Mouse (Mus musculus) heart, postnatal 0 days (tissue): Measurements from ENCODE around the gene Ric8b. TPM values are rescaled to one million over a fixed set of nuclear protein-coding genes. Genes with fewer than 3 reads are reported as not detected.

Source experiments
- ATAC-seq: fragments of 200-750 bp; cut with Nextera tagmentation; 2 replicates; pipeline ENCODE4 v1.8.0; 2017; ENCODE audit warnings: low read depth, moderate number of reproducible peaks, moderate library complexity; ENCODE audit not compliant: insufficient read depth
- DNase-seq: peaks from one replicate; pipeline ENCODE4 v3.0.0-alpha.2; 2016; ENCODE audit warnings: low spot score
- H3K27ac ChIP-seq: fragments of 300-500 bp; sonication (generic); 2 replicates; pipeline ENCODE4 v1.5.1; 2014; ENCODE audit warnings: low read depth, mild to moderate bottlenecking
- H3K27me3 ChIP-seq: fragments of 300-500 bp; sonication (generic); 2 replicates; pipeline ENCODE4 v1.6.1; 2014; ENCODE audit warnings: low read length, mixed read lengths; ENCODE audit not compliant: control insufficient read depth, insufficient read depth
- H3K36me3 ChIP-seq: fragments of 300-500 bp; sonication (generic); replicated peaks from 2 replicates; pipeline ENCODE4 v1.6.1; 2014; ENCODE audit warnings: low read length, mixed read lengths; ENCODE audit not compliant: control insufficient read depth, insufficient read depth
- H3K4me1 ChIP-seq: fragments of 300-500 bp; sonication (generic); 2 replicates; pipeline ENCODE4 v1.6.1; 2014; ENCODE audit warnings: antibody characterized with exemption; ENCODE audit not compliant: control insufficient read depth, insufficient read depth
- H3K4me2 ChIP-seq: fragments of 300-500 bp; sonication (generic); 2 replicates; pipeline ENCODE4 v1.6.1; 2014; ENCODE audit warnings: low read depth, mild to moderate bottlenecking, low read length, moderate library complexity
- H3K4me3 ChIP-seq: fragments of 300-500 bp; sonication (generic); 2 replicates; pipeline ENCODE4 v1.5.1; 2014; ENCODE audit warnings: low read depth, low read length
- H3K9ac ChIP-seq: fragments of 300-500 bp; sonication (generic); replicated peaks from 2 replicates; pipeline ENCODE4 v1.6.1; 2014; ENCODE audit warnings: low read depth, low read length, mixed read lengths
- H3K9me3 ChIP-seq: fragments of 300-500 bp; sonication (generic); replicated peaks from 2 replicates; pipeline ENCODE4 v1.6.1; 2016; ENCODE audit warnings: low read length; ENCODE audit not compliant: control insufficient read depth
- CTCF ChIP-seq: IDR thresholded peaks from 2 replicates; pipeline ENCODE4 v1.5.1; 2016; ENCODE audit warnings: antibody characterized with exemption, control low read depth, low read depth
- EP300 ChIP-seq: IDR thresholded peaks from 2 replicates; pipeline ENCODE4 v1.6.1; 2016; ENCODE audit warnings: antibody characterized with exemption, low read depth
- WGBS: fragments of 180-500 bp; shearing (Covaris S2); extraction: QIAGEN DNeasy Blood & Tissue Kit; methylation state at CpG from one replicate; pipeline ENCODE4 v1.1.7; 2014; 5-methylcytosine and 5-hydroxymethylcytosine counted together
- polyA plus RNA-seq: library from polyadenylated mRNA; unstranded; fragments of >200 nt; fragmentation: Nextera tagmentation; extraction: Ambion mirVana; gene quantifications from 2 replicates; pipeline ENCODE4 v1.2.1, GENCODE M21; 2015
- total RNA-seq: library from RNA; depleted of rRNA; stranded (reverse); fragments of >200 nt; gene quantifications from 2 replicates; pipeline ENCODE4 v1.2.3, GENCODE M21; 2014; ENCODE audit warnings: low replicate concordance

The Ric8b gene
- total and polyA plus RNA-seq, 2 experiments from 2014 or later: 10.5 to 22.7 TPM

DNA sequence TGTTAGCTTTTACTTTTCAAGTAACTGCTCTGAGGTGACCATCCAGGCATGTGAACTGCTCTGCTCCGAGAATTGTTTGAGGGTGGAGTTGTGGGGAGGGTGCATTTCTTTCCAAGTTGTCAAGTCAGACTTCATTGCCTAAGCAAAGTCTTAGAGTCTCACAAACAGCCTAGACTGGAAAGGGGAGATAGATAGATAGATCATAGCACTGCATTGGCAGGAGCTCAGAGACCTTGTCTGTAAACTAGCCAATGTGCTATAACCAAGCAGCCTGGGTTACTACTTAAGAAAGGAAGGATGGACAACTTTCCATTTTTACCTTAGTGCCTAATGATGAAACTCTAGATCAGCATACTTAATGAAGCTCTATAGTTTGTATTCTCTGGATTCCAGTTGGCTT is 22.9 kb downstream of the Ric8b start:
- TF ChIP-seq CTCF: no peak
- no peak for TF ChIP-seq EP300
- 0 out of 2 replicates have a peak, but pooled peaks cover 9% of the 10 kb centered on the region for H3K36me3 ChIP-seq
- ATAC-seq: no peak

DNA sequence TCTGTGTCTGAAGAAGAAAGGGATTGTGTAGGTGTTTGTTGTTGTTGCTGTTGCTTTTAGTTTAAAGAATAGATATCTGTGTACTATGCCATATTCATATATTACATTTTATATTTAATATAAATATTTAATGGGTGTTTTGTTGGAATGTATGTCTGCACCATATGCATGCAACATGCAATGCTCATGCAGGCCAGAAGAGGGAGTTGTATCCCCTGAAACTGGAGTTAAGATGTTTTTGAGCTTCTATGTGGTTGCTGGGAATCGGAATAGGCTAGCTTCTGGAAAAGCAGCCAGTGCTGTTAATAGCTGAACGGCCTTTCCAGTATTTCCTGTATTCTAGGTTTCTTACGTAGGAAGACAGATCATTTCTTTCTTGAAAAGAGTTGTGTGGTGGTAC is 28.3 kb downstream of the Ric8b start:
- no peaks in the 10 kb centered on the region for H3K27me3 ChIP-seq
- ATAC-seq (no peak), DNase-seq (no peak)
- WGBS: 91% methylated on average over 3 of the region's 3 CpGs
- H3K4me2 ChIP-seq: no peak overlapping the region
- TF ChIP-seq EP300 (no peak), CTCF (peak; percentile 33; the same call in 1 of the 2 replicates)
- H3K9ac ChIP-seq: no peak overlapping the region
- no peak overlapping the region for H3K27ac ChIP-seq
- no peaks in the 10 kb centered on the region; the same call in 1 of the 2 replicates for H3K4me1 ChIP-seq
- no peak overlapping the region for H3K4me3 ChIP-seq
- H3K36me3 ChIP-seq: peaks cover 23% of the 10 kb centered on the region
- no peaks in the 10 kb centered on the region for H3K9me3 ChIP-seq

More for the DNA sequence above, 22.9 kb downstream of the Ric8b start:
- no peak for DNase-seq
- Histone ChIP-seq H3K4me1 (peaks cover 35% of the 10 kb centered on the region), H3K27me3 (no peaks in the 10 kb centered on the region), H3K4me2 (no peak overlapping the region), H3K27ac (no peak overlapping the region), H3K4me3 (no peak overlapping the region), H3K9me3 (no peaks in the 10 kb centered on the region), H3K9ac (no peak overlapping the region)
- 76% methylated on average over 1 of the region's 1 CpGs for WGBS

DNA sequence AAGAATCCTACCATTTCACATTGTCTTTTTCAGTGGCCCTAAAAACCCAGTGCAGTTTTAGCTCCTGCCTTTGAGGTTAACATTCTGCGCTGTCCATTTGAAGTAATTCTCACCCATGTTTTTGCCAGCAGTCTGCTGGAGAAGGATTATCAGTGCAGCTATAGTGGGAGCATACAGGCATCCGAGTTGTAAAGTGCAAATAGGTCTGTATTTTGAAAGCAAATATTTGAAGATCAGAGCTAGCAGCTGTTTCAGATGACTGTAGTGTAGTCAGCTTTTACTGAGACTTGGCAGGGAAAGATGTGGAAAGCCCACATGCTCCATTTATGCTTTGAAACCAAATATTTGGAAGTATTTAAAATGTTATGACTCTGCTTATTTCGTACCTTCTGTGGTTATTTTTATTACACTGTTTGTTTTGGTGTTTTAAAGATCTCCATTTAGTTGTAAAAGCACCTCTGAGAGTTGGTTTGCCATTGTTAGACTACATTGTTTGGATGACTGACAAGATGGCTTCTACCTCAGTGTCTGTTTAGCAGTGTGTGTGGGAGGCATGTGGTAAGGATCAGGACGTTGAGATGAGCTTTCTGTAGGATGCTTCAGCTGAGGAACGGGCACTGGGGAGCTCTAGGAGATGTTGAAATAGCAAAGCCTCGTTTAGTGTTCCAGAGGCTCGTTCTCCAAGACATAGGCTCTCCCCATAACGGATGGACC is 31.7 kb downstream of the Ric8b start:
- H3K4me2 ChIP-seq: no peak overlapping the region
- H3K9ac ChIP-seq: no peak overlapping the region
- no peaks in the 10 kb centered on the region; the same call in 1 of the 2 replicates for H3K4me1 ChIP-seq
- H3K9me3 ChIP-seq: no peaks in the 10 kb centered on the region
- no peak overlapping the region for H3K4me3 ChIP-seq
- WGBS: 43% methylated on average over 8 of the region's 8 CpGs
- no peak for DNase-seq
- H3K27ac ChIP-seq: no peak overlapping the region
- TF ChIP-seq CTCF (no peak), EP300 (no peak)
- no peak for ATAC-seq
- H3K36me3 ChIP-seq: peaks cover 24% of the 10 kb centered on the region
- no peaks in the 10 kb centered on the region for H3K27me3 ChIP-seq

DNA sequence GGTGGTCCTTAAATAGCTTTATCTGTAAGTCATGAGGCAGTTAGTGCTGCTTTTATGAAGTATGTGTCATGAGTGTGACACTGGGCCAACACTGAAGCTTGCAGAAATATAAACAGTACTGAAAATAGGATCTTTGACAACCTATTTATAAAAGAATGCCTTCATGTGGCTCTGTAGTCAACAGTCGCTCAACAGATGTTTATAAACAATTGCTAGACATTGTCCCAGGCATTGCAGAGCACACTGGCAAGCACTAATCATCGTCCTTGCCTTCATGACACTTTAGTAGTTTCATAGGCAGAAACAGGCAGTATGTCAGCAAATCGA is 32.2 kb downstream of the Ric8b start:
- H3K9me3 ChIP-seq: no peaks in the 10 kb centered on the region
- no peak for TF ChIP-seq EP300
- TF ChIP-seq CTCF: no peak
- H3K27me3 ChIP-seq: no peaks in the 10 kb centered on the region
- H3K9ac ChIP-seq: no peak overlapping the region
- DNase-seq (no peak), ATAC-seq (0 out of 2 replicates have a peak, but pooled peaks have one; percentile 33)
- H3K4me3 ChIP-seq: no peak overlapping the region
- no peaks in the 10 kb centered on the region; the same call in 1 of the 2 replicates for H3K4me1 ChIP-seq
- WGBS: 61% methylated on average over 3 of the region's 3 CpGs
- H3K4me2 ChIP-seq: no peak overlapping the region
- H3K27ac ChIP-seq: no peak overlapping the region; the same call in 1 of the 2 replicates
- H3K36me3 ChIP-seq: peaks cover 24% of the 10 kb centered on the region

DNA sequence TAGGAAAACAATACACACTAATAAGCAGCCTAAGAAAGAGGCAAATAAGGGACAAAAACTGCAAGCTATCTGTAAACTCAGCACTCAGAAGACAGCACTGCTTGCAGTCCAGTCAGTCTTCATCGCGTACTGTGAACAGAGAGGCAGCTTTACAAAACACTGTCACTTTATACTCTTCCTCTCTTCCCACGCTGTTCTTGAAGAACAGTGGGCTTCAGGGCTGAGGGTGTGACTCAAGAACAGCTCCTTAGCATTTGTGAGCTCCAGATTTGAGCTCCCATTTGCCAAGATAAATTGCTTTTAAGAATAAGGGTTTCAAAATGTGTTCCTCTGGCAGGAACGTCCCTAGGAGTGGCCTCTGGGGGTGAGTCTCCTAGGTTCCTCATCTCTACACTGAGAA is 33.0 kb downstream of the Ric8b start:
- TF ChIP-seq EP300: no peak
- TF ChIP-seq CTCF: no peak
- no peaks in the 10 kb centered on the region; the same call in 1 of the 2 replicates for H3K4me1 ChIP-seq
- H3K36me3 ChIP-seq: peaks cover 24% of the 10 kb centered on the region
- H3K4me3 ChIP-seq: no peak overlapping the region
- H3K27me3 ChIP-seq: no peaks in the 10 kb centered on the region
- DNase-seq (no peak), ATAC-seq (no peak)
- WGBS: 82% methylated on average over 4 of the region's 4 CpGs
- no peak overlapping the region for H3K9ac ChIP-seq
- no peaks in the 10 kb centered on the region for H3K9me3 ChIP-seq
- no peak overlapping the region; the same call in 1 of the 2 replicates for H3K27ac ChIP-seq
- H3K4me2 ChIP-seq: no peak overlapping the region

DNA sequence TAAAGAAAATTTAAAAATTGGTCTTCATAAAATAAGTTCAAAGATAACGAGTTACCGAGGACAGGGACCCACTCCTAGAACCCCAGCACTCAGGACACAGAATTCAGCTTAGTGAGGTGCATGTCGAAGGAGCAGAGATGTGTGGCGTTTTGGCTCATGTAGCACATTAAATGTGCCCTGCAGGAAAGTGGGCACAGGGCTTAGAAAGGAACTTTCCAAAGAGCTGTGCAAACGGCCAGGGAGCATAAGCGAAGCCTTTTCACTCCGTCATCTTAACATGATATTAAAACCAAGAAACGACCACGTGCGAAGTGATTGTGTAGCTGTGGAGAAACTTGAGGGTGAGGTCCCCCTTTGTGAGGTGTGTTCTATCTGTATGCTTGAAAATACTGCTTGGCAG is 36.8 kb downstream of the Ric8b start:
- no peak overlapping the region for H3K4me2 ChIP-seq

More for the DNA sequence above, 36.8 kb downstream of the Ric8b start:
- no peak overlapping the region for H3K9ac ChIP-seq
- no peak for DNase-seq
- H3K27ac ChIP-seq: no peak overlapping the region
- no peak overlapping the region for H3K4me3 ChIP-seq
- 93% methylated on average over 10 of the region's 10 CpGs for WGBS
- H3K36me3 ChIP-seq: peaks cover 17% of the 10 kb centered on the region
- H3K9me3 ChIP-seq: no peaks in the 10 kb centered on the region
- H3K4me1 ChIP-seq: no peaks in the 10 kb centered on the region; the same call in 1 of the 2 replicates
- no peak for TF ChIP-seq EP300
- no peak for TF ChIP-seq CTCF
- no peaks in the 10 kb centered on the region for H3K27me3 ChIP-seq
- ATAC-seq: no peak
